Mouse (Mus musculus): ENCODE results near the gene Cyp4a10. TPM values are rescaled to one million over a fixed set of nuclear protein-coding genes. Genes with fewer than 3 reads are reported as not detected.

The Cyp4a10 gene
- polyA plus RNA-seq, 1 experiment from 2014 or later = not detected

- Histone ChIP-seq H3K4me1 (replicated peaks; ENCODE audit: control insufficient read depth, insufficient read depth, low read length) (no peaks in the 10 kb centered on the region), H3K4me3 (ENCODE audit: low read length) (no peak overlapping the region), H3K27me3 (ENCODE audit: control insufficient read depth, insufficient read depth, low read depth, low read length) (no peaks in the 10 kb centered on the region), H3K4me2 (ENCODE audit: low read depth, low read length) (no peak overlapping the region), H3K9me3 (ENCODE audit: control insufficient read depth, low read length) (no peaks in the 10 kb centered on the region), H3K27ac (ENCODE audit: low read length) (no peak overlapping the region), H3K36me3 (ENCODE audit: control insufficient read depth, insufficient read depth, low read length) (no peaks in the 10 kb centered on the region), H3K9ac (ENCODE audit: low read length) (no peak overlapping the region)
- ATAC-seq (ENCODE audit: low read depth) = no peak
Measured at GRCm38 (mm10) chr4:115583036-115583435, 65.0 kb downstream of the Cyp4a10 start.

Other genes with a start within 250 kb of the Cyp4a10 start
- not detected in 2 replicates for gene Cyp4a12a, start 219.2 kb upstream of the Cyp4a10 start, polyA plus RNA-seq (2015; fragmentation: Nextera tagmentation; extraction: Ambion mirVana)
- not detected in 2 replicates for gene Cyp4a12b, start 106.6 kb upstream of the Cyp4a10 start, polyA plus RNA-seq (2015; fragmentation: Nextera tagmentation; extraction: Ambion mirVana)
- not detected in 2 replicates for gene Cyp4a30b, start 65.7 kb upstream of the Cyp4a10 start, polyA plus RNA-seq (2015; fragmentation: Nextera tagmentation; extraction: Ambion mirVana)
- not detected in 2 replicates for gene Cyp4a14, start 22.1 kb upstream of the Cyp4a10 start, polyA plus RNA-seq (2015; fragmentation: Nextera tagmentation; extraction: Ambion mirVana)
- gene Cyp4a31, start 45.4 kb downstream of the Cyp4a10 start, polyA plus RNA-seq (2015; fragmentation: Nextera tagmentation; extraction: Ambion mirVana) = not detected in 2 replicates
- not detected in 2 replicates for gene Cyp4a32, start 82.7 kb downstream of the Cyp4a10 start, polyA plus RNA-seq (2015; fragmentation: Nextera tagmentation; extraction: Ambion mirVana)
- gene Cyp4b1, start 129.5 kb downstream of the Cyp4a10 start, polyA plus RNA-seq (2015; fragmentation: Nextera tagmentation; extraction: Ambion mirVana) = 27.5 and 32.9 TPM in 2 replicates
- gene Efcab14, start 219.5 kb downstream of the Cyp4a10 start, polyA plus RNA-seq (2015; fragmentation: Nextera tagmentation; extraction: Ambion mirVana) = 32.4 and 36.9 TPM in 2 replicates

Measured in lung, embryonic 16.5 days (tissue).